Mouse (Mus musculus): Measurements from ENCODE around the gene Lrmda.

- TF ChIP-seq CTCF (IDR thresholded peaks at IDR 0.05; ENCODE audit: extremely low read depth, insufficient read depth, low read length) (no peak), POLR2A (IDR thresholded peaks at IDR 0.05; ENCODE audit: extremely low read depth, insufficient read depth, low read length) (no peak)
Measured at GRCm38 (mm10) chr14:22514362-22515084, 495.0 kb downstream of the Lrmda start.
